Mouse (Mus musculus) megakaryocyte, embryonic 14.5 days (primary cell): Measurements from ENCODE around the gene Atp8b4.

Source experiments
- FLI1 ChIP-seq: IDR thresholded peaks from 2 replicates; pipeline ENCODE4 v1.6.1; 2012; ENCODE audit warnings: low read length, inconsistent platforms, mixed read lengths
- GATA1 ChIP-seq: IDR thresholded peaks from 3 replicates; pipeline ENCODE4 v1.6.1; 2012; ENCODE audit warnings: mixed read lengths, low read length, inconsistent platforms, borderline replicate concordance

DNA sequence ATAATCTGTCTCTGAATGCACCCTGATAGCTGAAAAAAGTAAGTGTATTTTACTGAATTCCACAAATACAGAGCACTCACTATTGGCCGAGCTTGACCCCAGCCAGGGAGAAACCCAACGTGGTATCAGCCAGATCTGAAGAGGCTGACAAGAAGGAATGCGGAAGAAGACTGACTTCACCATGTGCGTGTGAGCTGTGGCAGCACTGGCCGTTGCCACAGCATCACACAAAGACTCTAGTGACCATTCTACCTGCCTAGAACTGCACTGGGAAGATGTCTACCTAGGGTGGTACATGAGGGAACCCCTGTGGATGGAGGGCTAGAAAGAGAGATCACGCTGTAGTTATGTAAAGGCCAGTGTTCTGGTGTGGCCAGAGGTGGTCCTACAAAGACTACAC is 55.4 kb downstream of the Atp8b4 start:
- TF ChIP-seq GATA1 (no peak), FLI1 (no peak)
